Mouse (Mus musculus) layer of hippocampus, postnatal 10 days (tissue): ENCODE results near the gene Kif13a. TPM values are rescaled to one million over a fixed set of nuclear protein-coding genes. Genes with fewer than 3 reads are reported as not detected.

Source experiments
- DNase-seq, 2 experiments: peaks; one replicate each; pipeline ENCODE4 v3.0.0; 2021; ENCODE audit warnings: low spot score in 2 of 2
- total RNA-seq, 2 experiments: library from RNA; stranded (reverse); gene quantifications; 2 replicates each; pipeline ENCODE4 v1.2.3; 2021

Gene Kif13a
- total RNA-seq, 2 experiments from 2014 or later: 29.7 to 30.8 TPM

- DNase-seq: no peak
Observed at GRCm38 (mm10) chr13:46884898-46885758, 44.5 kb downstream of the Kif13a start.

GRCm38 (mm10) chr13:46883976-46884375, 45.7 kb downstream of the Kif13a start:
- no peak for DNase-seq

GRCm38 (mm10) chr13:46883381-46883780, 46.3 kb downstream of the Kif13a start:
- no peak for DNase-seq

GRCm38 (mm10) chr13:46880736-46881135, 48.9 kb downstream of the Kif13a start:
- no peak for DNase-seq

- no peak for DNase-seq
Observed at GRCm38 (mm10) chr13:46880243-46880642, 49.4 kb downstream of the Kif13a start.

- no peak for DNase-seq
Observed at GRCm38 (mm10) chr13:46877049-46877448, 52.6 kb downstream of the Kif13a start.

- DNase-seq: no peak
Observed at GRCm38 (mm10) chr13:46875377-46875776, 54.3 kb downstream of the Kif13a start.

- DNase-seq: no peak
Observed at GRCm38 (mm10) chr13:46872732-46873131, 56.9 kb downstream of the Kif13a start.

GRCm38 (mm10) chr13:46872194-46872593, 57.5 kb downstream of the Kif13a start:
- DNase-seq: peak; percentile 30 to 49

GRCm38 (mm10) chr13:46869464-46869863, 60.2 kb downstream of the Kif13a start:
- DNase-seq: no peak

- no peak for DNase-seq
Observed at GRCm38 (mm10) chr13:46863169-46863748, 66.4 kb downstream of the Kif13a start.

GRCm38 (mm10) chr13:46859876-46860275, 69.8 kb downstream of the Kif13a start:
- DNase-seq: no peak

GRCm38 (mm10) chr13:46859173-46859572, 70.5 kb downstream of the Kif13a start:
- DNase-seq: no peak

GRCm38 (mm10) chr13:46858835-46859152, 70.9 kb downstream of the Kif13a start:
- no peak for DNase-seq

- DNase-seq: no peak
Observed at GRCm38 (mm10) chr13:46858143-46858834, 71.4 kb downstream of the Kif13a start.

GRCm38 (mm10) chr13:46854456-46854855, 75.2 kb downstream of the Kif13a start:
- DNase-seq: no peak

GRCm38 (mm10) chr13:46852470-46852869, 77.2 kb downstream of the Kif13a start:
- no peak for DNase-seq

GRCm38 (mm10) chr13:46845456-46845855, 84.2 kb downstream of the Kif13a start:
- DNase-seq: no peak

GRCm38 (mm10) chr13:46844561-46845235, 85.0 kb downstream of the Kif13a start:
- DNase-seq: no peak

- DNase-seq: no peak
Observed at GRCm38 (mm10) chr13:46843646-46844045, 86.0 kb downstream of the Kif13a start.

GRCm38 (mm10) chr13:46842185-46842584, 87.5 kb downstream of the Kif13a start:
- DNase-seq: no peak

- no peak for DNase-seq
Observed at GRCm38 (mm10) chr13:46841668-46842067, 88.0 kb downstream of the Kif13a start.
